Mouse (Mus musculus): ENCODE data around the gene Olfr763. TPM values are rescaled to one million over a fixed set of nuclear protein-coding genes. Genes with fewer than 3 reads are reported as not detected.
"Not testable (repeated sequence)": the region's sequence is repeated elsewhere in the genome, so short reads cannot be mapped to it uniquely, and the experiment has no call there.

The Olfr763 gene
- polyA plus RNA-seq, 1 experiment from 2014 or later: not detected

DNA sequence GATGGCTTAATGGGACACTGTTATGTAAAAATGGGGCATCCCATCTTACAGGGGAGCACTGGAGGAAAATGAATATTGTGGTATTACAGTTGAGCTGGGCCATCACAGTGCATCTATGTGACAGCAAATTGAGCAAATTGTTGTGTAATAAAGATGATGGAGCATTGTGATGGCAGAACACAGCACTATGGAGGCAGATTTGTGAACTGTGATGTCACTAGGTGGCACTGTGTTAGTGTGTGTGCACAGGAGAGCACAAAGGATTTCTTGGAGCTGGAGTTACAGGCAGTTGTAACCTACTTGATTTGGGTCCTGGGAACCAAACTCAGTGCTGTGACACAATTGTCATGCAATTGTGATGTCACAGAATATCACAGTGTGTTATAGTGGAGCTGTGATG, 12.7 kb downstream of the Olfr763 start:
- DNase-seq (ENCODE audit: low spot score) (no peak), ATAC-seq (ENCODE audit: insufficient read depth, low FRiP score, low TSS enrichment) (no peak)
- Histone ChIP-seq H3K9ac (ENCODE audit: low read length) (no peak overlapping the region), H3K9me3 (ENCODE audit: control insufficient read depth, low read length) (no peaks in the 10 kb centered on the region), H3K36me3 (ENCODE audit: control insufficient read depth, insufficient read depth, low read length) (no peaks in the 10 kb centered on the region), H3K4me1 (ENCODE audit: control insufficient read depth, insufficient read depth, low read length) (no peaks in the 10 kb centered on the region), H3K27ac (ENCODE audit: low read depth, low read length) (no peak overlapping the region), H3K4me2 (ENCODE audit: low read depth) (no peak overlapping the region), H3K4me3 (ENCODE audit: low read depth, low read length) (no peak overlapping the region), H3K27me3 (ENCODE audit: control insufficient read depth, insufficient read depth, low read length) (no peaks in the 10 kb centered on the region)

DNA sequence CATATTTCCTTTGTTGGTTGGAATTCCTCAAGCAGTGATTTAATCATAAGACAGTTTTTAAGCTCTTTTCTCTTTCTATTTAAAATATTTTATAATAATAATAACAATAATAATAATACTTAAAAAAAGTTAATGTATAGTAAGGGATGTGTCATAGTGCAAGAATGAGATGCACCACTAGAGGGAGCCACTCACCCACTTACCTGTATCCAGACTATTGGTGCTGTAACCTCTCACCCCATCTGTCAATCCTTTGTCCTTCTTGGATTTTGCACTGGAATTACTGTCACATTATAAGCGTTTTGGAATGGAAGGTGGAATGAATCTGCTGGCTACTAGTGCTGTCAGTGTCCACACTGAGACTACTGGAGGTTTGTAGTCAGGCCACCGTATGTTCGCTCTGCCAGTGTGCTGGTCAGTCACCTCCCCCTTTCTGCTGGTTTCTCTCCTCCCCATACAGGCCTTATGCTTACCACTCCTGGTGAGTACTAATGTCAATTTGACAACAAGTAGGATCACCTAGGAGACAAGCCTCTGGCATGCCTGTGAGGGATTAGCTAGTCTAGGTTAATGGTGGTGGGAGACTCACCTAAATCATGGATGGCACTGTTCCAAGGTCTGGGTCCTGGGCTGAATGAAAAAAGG, 15.5 kb downstream of the Olfr763 start:
- Histone ChIP-seq H3K4me1 (ENCODE audit: control insufficient read depth, insufficient read depth, low read length) (no peaks in the 10 kb centered on the region), H3K4me3 (ENCODE audit: low read depth, low read length) (no peak overlapping the region), H3K9ac (ENCODE audit: low read length) (no peak overlapping the region), H3K4me2 (ENCODE audit: low read depth) (no peak overlapping the region), H3K36me3 (ENCODE audit: control insufficient read depth, insufficient read depth, low read length) (no peaks in the 10 kb centered on the region), H3K9me3 (ENCODE audit: control insufficient read depth, low read length) (no peaks in the 10 kb centered on the region), H3K27ac (ENCODE audit: low read depth, low read length) (no peak overlapping the region), H3K27me3 (ENCODE audit: control insufficient read depth, insufficient read depth, low read length) (no peaks in the 10 kb centered on the region)
- ATAC-seq (ENCODE audit: insufficient read depth, low FRiP score, low TSS enrichment): peak; percentile 67
- peak; percentile 40 for DNase-seq (ENCODE audit: low spot score)
- WGBS: 67% methylated on average over 3 of the region's 3 CpGs

DNA sequence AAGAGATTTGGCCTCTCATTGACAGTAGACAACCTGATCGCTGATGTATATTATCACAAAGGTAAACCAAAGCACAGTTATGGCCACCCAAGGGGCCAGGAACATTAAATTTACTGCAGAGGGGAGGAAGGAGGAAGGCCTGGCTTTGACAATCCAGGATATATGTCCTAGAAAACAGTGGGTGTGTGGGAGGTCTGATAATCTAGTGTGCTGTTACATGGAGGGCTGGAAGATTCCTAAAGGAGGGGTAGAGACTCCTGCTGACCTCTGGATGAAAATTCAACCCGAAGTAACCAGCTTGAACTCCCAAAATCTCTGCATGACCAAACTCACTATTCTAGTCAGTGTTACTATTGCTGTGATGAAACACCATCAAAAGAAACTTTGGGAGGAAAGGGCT, 17.8 kb downstream of the Olfr763 start:
- 81% methylated on average over 2 of the region's 2 CpGs for WGBS
- Histone ChIP-seq H3K4me3 (ENCODE audit: low read depth, low read length) (no peak overlapping the region), H3K9ac (ENCODE audit: low read length) (no peak overlapping the region), H3K27me3 (ENCODE audit: control insufficient read depth, insufficient read depth, low read length) (no peaks in the 10 kb centered on the region), H3K4me2 (ENCODE audit: low read depth) (no peak overlapping the region), H3K4me1 (ENCODE audit: control insufficient read depth, insufficient read depth, low read length) (no peaks in the 10 kb centered on the region), H3K27ac (ENCODE audit: low read depth, low read length) (no peak overlapping the region), H3K9me3 (ENCODE audit: control insufficient read depth, low read length) (no peaks in the 10 kb centered on the region), H3K36me3 (ENCODE audit: control insufficient read depth, insufficient read depth, low read length) (no peaks in the 10 kb centered on the region)
- ATAC-seq (ENCODE audit: insufficient read depth, low FRiP score, low TSS enrichment) (no peak), DNase-seq (ENCODE audit: low spot score) (no peak)

DNA sequence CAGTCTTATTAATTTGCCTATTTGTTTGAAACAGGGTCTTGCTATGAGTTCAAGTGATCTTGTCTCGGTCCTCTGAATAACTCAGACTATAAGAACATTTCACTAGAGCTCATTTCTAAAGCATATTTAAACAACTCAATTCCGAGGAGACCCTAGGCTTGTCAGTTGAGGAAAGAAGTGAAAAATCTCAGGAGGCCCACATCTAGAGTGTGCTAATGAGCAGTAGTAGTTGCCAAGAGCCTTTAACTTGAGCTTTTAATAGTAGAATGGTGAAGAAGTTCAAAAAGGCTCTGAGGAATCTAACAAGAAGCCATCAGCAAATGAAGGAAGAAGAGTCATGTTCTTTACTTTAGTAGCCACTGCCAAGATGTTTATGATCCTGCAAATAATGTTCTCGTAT, 29.2 kb downstream of the Olfr763 start, which contains the start of gene Olfr764-ps1:
Gene Olfr764-ps1 (minus strand): TSS at position 101 of the 400 bp plus-strand sequence.
- no peak within 1 kb of the TSS for H3K4me2 ChIP-seq (ENCODE audit: low read depth)
- no peaks in the 10 kb centered on the region for H3K4me1 ChIP-seq (ENCODE audit: control insufficient read depth, insufficient read depth, low read length)
- DNase-seq (ENCODE audit: low spot score): no peak
- no peaks in the 10 kb centered on the region for H3K27me3 ChIP-seq (ENCODE audit: control insufficient read depth, insufficient read depth, low read length)
- 84% methylated on average over 3 of the region's 3 CpGs for WGBS
- H3K27ac ChIP-seq (ENCODE audit: low read depth, low read length): no peak within 1 kb of the TSS
- H3K9me3 ChIP-seq (ENCODE audit: control insufficient read depth, low read length): no peaks in the 10 kb centered on the region
- ATAC-seq (ENCODE audit: insufficient read depth, low FRiP score, low TSS enrichment): no peak
- H3K4me3 ChIP-seq (ENCODE audit: low read depth, low read length): no peak within 1 kb of the TSS
- no peak within 1 kb of the TSS for H3K9ac ChIP-seq (ENCODE audit: low read length)
- no peaks in the 10 kb centered on the region for H3K36me3 ChIP-seq (ENCODE audit: control insufficient read depth, insufficient read depth, low read length)

DNA sequence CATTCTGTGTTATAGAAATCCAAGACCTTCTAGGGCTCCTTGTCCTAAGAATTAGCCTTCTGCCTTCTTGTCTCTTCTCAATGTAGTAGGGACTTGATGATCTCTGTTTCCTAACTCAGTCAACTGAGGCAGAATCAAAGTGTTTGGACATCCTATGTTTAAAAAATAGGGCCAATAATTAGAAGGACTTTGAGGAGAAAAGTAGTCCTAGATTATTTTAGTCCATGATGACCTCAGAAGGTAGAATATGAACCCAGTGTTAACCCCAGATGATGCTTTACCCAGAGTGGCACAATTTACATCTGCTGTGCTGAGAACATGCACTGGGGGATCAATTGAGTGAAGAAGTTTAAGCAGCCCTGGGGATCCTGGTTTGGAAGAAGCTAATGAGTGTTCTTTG, 39.3 kb downstream of the Olfr763 start, which contains the start of gene Olfr765:
Gene Olfr765 (minus strand): TSS at position 101 of the 400 bp plus-strand sequence.
- not testable (repeated sequence) for H3K4me1 ChIP-seq (ENCODE audit: control insufficient read depth, insufficient read depth, low read length); H3K36me3 ChIP-seq (ENCODE audit: control insufficient read depth, insufficient read depth, low read length); H3K27ac ChIP-seq (ENCODE audit: low read depth, low read length); H3K4me3 ChIP-seq (ENCODE audit: low read depth, low read length); H3K9me3 ChIP-seq (ENCODE audit: control insufficient read depth, low read length); H3K9ac ChIP-seq (ENCODE audit: low read length); DNase-seq (ENCODE audit: low spot score); ATAC-seq (ENCODE audit: insufficient read depth, low FRiP score, low TSS enrichment); H3K27me3 ChIP-seq (ENCODE audit: control insufficient read depth, insufficient read depth, low read length); H3K4me2 ChIP-seq (ENCODE audit: low read depth)

Other genes starting within 250 kb of the Olfr763 start
- gene Mmp19, start 219.9 kb upstream of the Olfr763 start, polyA plus RNA-seq (2014; fragmentation: Nextera tagmentation; extraction: Ambion mirVana): 0.32 and 0.41 TPM in 2 replicates
- 39.3 and 42.8 TPM in 2 replicates for gene Dnajc14, start 206.7 kb upstream of the Olfr763 start, polyA plus RNA-seq (2014; fragmentation: Nextera tagmentation; extraction: Ambion mirVana)
- 16.7 and 16.9 TPM in 2 replicates for gene Tmem198b, start 206.4 kb upstream of the Olfr763 start, polyA plus RNA-seq (2014; fragmentation: Nextera tagmentation; extraction: Ambion mirVana)
- gene Sarnp, start 193.5 kb upstream of the Olfr763 start, polyA plus RNA-seq (2014; fragmentation: Nextera tagmentation; extraction: Ambion mirVana): 233 and 234 TPM in 2 replicates
- 59.2 and 64.6 TPM in 2 replicates for gene Ormdl2, start 189.1 kb upstream of the Olfr763 start, polyA plus RNA-seq (2014; fragmentation: Nextera tagmentation; extraction: Ambion mirVana)
- 16.4 and 17.7 TPM in 2 replicates for gene Gdf11, start 119.1 kb upstream of the Olfr763 start, polyA plus RNA-seq (2014; fragmentation: Nextera tagmentation; extraction: Ambion mirVana)
- gene Cd63, start 109.8 kb upstream of the Olfr763 start, polyA plus RNA-seq (2014; fragmentation: Nextera tagmentation; extraction: Ambion mirVana): 192 and 208 TPM in 2 replicates
- gene Rdh5, start 87.9 kb upstream of the Olfr763 start, polyA plus RNA-seq (2014; fragmentation: Nextera tagmentation; extraction: Ambion mirVana): 10.7 and 11.2 TPM in 2 replicates
- 215 and 227 TPM in 2 replicates for gene Bloc1s1, start 86.8 kb upstream of the Olfr763 start, polyA plus RNA-seq (2014; fragmentation: Nextera tagmentation; extraction: Ambion mirVana)
- gene Itga7, start 77.0 kb upstream of the Olfr763 start, polyA plus RNA-seq (2014; fragmentation: Nextera tagmentation; extraction: Ambion mirVana): 4.2 and 4.5 TPM in 2 replicates
- gene Mettl7b, start 49.8 kb upstream of the Olfr763 start, polyA plus RNA-seq (2014; fragmentation: Nextera tagmentation; extraction: Ambion mirVana): not detected in 2 replicates
- gene Olfr9, start 21.4 kb upstream of the Olfr763 start, polyA plus RNA-seq (2014; fragmentation: Nextera tagmentation; extraction: Ambion mirVana): not detected in 2 replicates
- gene Olfr764-ps1, start 29.1 kb downstream of the Olfr763 start, polyA plus RNA-seq (2014; fragmentation: Nextera tagmentation; extraction: Ambion mirVana): not detected in 2 replicates
- not detected in 2 replicates for gene Olfr765, start 39.2 kb downstream of the Olfr763 start, polyA plus RNA-seq (2014; fragmentation: Nextera tagmentation; extraction: Ambion mirVana)
- gene Olfr766-ps1, start 58.2 kb downstream of the Olfr763 start, polyA plus RNA-seq (2014; fragmentation: Nextera tagmentation; extraction: Ambion mirVana): not detected in 2 replicates
- not detected in 2 replicates for gene Olfr767, start 72.1 kb downstream of the Olfr763 start, polyA plus RNA-seq (2014; fragmentation: Nextera tagmentation; extraction: Ambion mirVana)
- not detected in 2 replicates for gene Olfr768, start 88.6 kb downstream of the Olfr763 start, polyA plus RNA-seq (2014; fragmentation: Nextera tagmentation; extraction: Ambion mirVana)
- gene Olfr769, start 107.1 kb downstream of the Olfr763 start, polyA plus RNA-seq (2014; fragmentation: Nextera tagmentation; extraction: Ambion mirVana): not detected in 2 replicates
- not detected in 2 replicates for gene Olfr770, start 128.2 kb downstream of the Olfr763 start, polyA plus RNA-seq (2014; fragmentation: Nextera tagmentation; extraction: Ambion mirVana)
- gene Olfr771, start 154.0 kb downstream of the Olfr763 start, polyA plus RNA-seq (2014; fragmentation: Nextera tagmentation; extraction: Ambion mirVana): not detected in 2 replicates
- gene Olfr772, start 167.1 kb downstream of the Olfr763 start, polyA plus RNA-seq (2014; fragmentation: Nextera tagmentation; extraction: Ambion mirVana): not detected in 2 replicates
- gene Olfr773, start 176.6 kb downstream of the Olfr763 start, polyA plus RNA-seq (2014; fragmentation: Nextera tagmentation; extraction: Ambion mirVana): not detected in 2 replicates
- gene Olfr774, start 225.4 kb downstream of the Olfr763 start, polyA plus RNA-seq (2014; fragmentation: Nextera tagmentation; extraction: Ambion mirVana): not detected in 2 replicates
- gene Olfr775, start 237.6 kb downstream of the Olfr763 start, polyA plus RNA-seq (2014; fragmentation: Nextera tagmentation; extraction: Ambion mirVana): not detected in 2 replicates
- not detected in 2 replicates for gene Olfr776, start 248.3 kb downstream of the Olfr763 start, polyA plus RNA-seq (2014; fragmentation: Nextera tagmentation; extraction: Ambion mirVana)

Data from neural tube, embryonic 11.5 days (tissue).